In genomic region chr16:35023138-35023735, GRCm38 (mm10) we compare ENCODE assay signal across 8 mouse cellular contexts. TPM values are rescaled to one million over a fixed set of nuclear protein-coding genes. Genes with fewer than 3 reads are reported as not detected.
DNase-seq lines count a peak whose midpoint lies in the region; ATAC-seq lines count a peak whose summit lies in the region.

No protein-coding gene starts in this region.

- H3K4me2 ChIP-seq in kidney, embryonic 16.5 days (replicated peaks; ENCODE audit: low read depth, low read length) = peak overlapping the region; percentile 67
- peak overlapping the region; percentile 35 for H3K4me2 ChIP-seq in hindbrain, embryonic 11.5 days (replicated peaks; ENCODE audit: low read depth, low read length)
- peak overlapping the region; percentile 66 for H3K4me2 ChIP-seq in midbrain, embryonic 14.5 days (ENCODE audit: low read length)

- no peaks in the 10 kb centered on the region; the same call in 1 of the 2 replicates for H3K4me1 ChIP-seq in kidney, embryonic 16.5 days (ENCODE audit: insufficient read depth, low read length)
- H3K4me1 ChIP-seq in hindbrain, embryonic 11.5 days (replicated peaks; ENCODE audit: control insufficient read depth, insufficient read depth, low read length) = no peaks in the 10 kb centered on the region
- no peaks in the 10 kb centered on the region for H3K4me1 ChIP-seq in midbrain, embryonic 14.5 days (ENCODE audit: control insufficient read depth, insufficient read depth, low read length)

- peak overlapping the region; percentile 89 for H3K27ac ChIP-seq in kidney, embryonic 16.5 days (ENCODE audit: low read length)
- no peak overlapping the region for H3K27ac ChIP-seq in hindbrain, embryonic 11.5 days (ENCODE audit: low read depth, low read length)
- H3K27ac ChIP-seq in midbrain, embryonic 14.5 days (replicated peaks; ENCODE audit: low read depth, low read length) = no peak overlapping the region

- no peak for DNase-seq in kidney, adult 11 months
- DNase-seq in hindbrain, embryonic 11.5 days (ENCODE audit: low spot score) = no peak
- DNase-seq in midbrain, embryonic 14.5 days = no peak
- no peak for DNase-seq in gastrocnemius, postnatal 14 days
- no peak for DNase-seq in layer of hippocampus, adult 11-12 months (ENCODE audit: low spot score)
- no peak for DNase-seq in kidney, postnatal 10 days

- intact Hi-C loops in gastrocnemius, postnatal 14 days (cut with DNase I; ENCODE audit: low total_unique reads) = no loop called here

- peak overlapping the region; percentile 93 for H3K4me3 ChIP-seq in kidney, embryonic 16.5 days (ENCODE audit: low read length)
- H3K4me3 ChIP-seq in hindbrain, embryonic 11.5 days (ENCODE audit: low read depth, low read length) = peak overlapping the region; percentile 90
- H3K4me3 ChIP-seq in midbrain, embryonic 14.5 days (replicated peaks; ENCODE audit: low read depth, low read length) = peak overlapping the region; percentile 84

- peak overlapping the region; percentile 85 for H3K9ac ChIP-seq in kidney, embryonic 16.5 days (replicated peaks; ENCODE audit: low read length)
- no peak overlapping the region; the same call in 1 of the 2 replicates for H3K9ac ChIP-seq in hindbrain, embryonic 11.5 days (ENCODE audit: low read depth, low read length)
- peak overlapping the region; percentile 85 for H3K9ac ChIP-seq in midbrain, embryonic 14.5 days (replicated peaks; ENCODE audit: low read length)

- no peaks in the 10 kb centered on the region for H3K9me3 ChIP-seq in kidney, embryonic 16.5 days (ENCODE audit: low read length)
- no peaks in the 10 kb centered on the region for H3K9me3 ChIP-seq in hindbrain, embryonic 11.5 days (ENCODE audit: control insufficient read depth, low read length)
- H3K9me3 ChIP-seq in midbrain, embryonic 14.5 days (ENCODE audit: control insufficient read depth, low read length) = no peaks in the 10 kb centered on the region

- WGBS in kidney, embryonic 16.5 days = 5% methylated on average over 8 of the region's 8 CpGs
- 3% methylated on average over 8 of the region's 8 CpGs for WGBS in hindbrain, embryonic 11.5 days
- 4% methylated on average over 8 of the region's 8 CpGs for WGBS in midbrain, embryonic 14.5 days

- no peak for ATAC-seq in kidney, embryonic 16.5 days (ENCODE audit: low FRiP score, low TSS enrichment)
- peak; percentile 7 for ATAC-seq in activated CD4-positive, CD25-positive, alpha-beta regulatory T cell, adult 4 months
- no peak for ATAC-seq in hindbrain, embryonic 11.5 days (ENCODE audit: low FRiP score)
- no peak for ATAC-seq in midbrain, embryonic 14.5 days (ENCODE audit: low FRiP score, low TSS enrichment)

- H3K27me3 ChIP-seq in kidney, embryonic 16.5 days (ENCODE audit: insufficient read depth, low read length) = peaks cover 5% of the 10 kb centered on the region; the same call in 1 of the 2 replicates
- no peaks in the 10 kb centered on the region for H3K27me3 ChIP-seq in hindbrain, embryonic 11.5 days (ENCODE audit: control insufficient read depth, insufficient read depth, low read length)
- H3K27me3 ChIP-seq in midbrain, embryonic 14.5 days (ENCODE audit: control insufficient read depth, insufficient read depth, low read length) = peaks cover 12% of the 10 kb centered on the region; the same call in 1 of the 2 replicates

- 0 out of 2 replicates have a peak, but pooled peaks cover 4% of the 10 kb centered on the region for H3K36me3 ChIP-seq in kidney, embryonic 16.5 days (ENCODE audit: insufficient read depth, low read length)
- H3K36me3 ChIP-seq in hindbrain, embryonic 11.5 days (ENCODE audit: control insufficient read depth, insufficient read depth, low read length) = no peaks in the 10 kb centered on the region
- no peaks in the 10 kb centered on the region for H3K36me3 ChIP-seq in midbrain, embryonic 14.5 days (ENCODE audit: control insufficient read depth, insufficient read depth, low read length)

RNA-seq across cellular contexts. Expression of gene Hacd2, which starts 1.0 kb away (rescaled TPM):
- 99.9 and 111 TPM in 2 replicates for polyA plus RNA-seq in kidney, embryonic 16.5 days (2015; fragmentation: Nextera tagmentation; extraction: Ambion mirVana)
- 10 to 100 TPM; 13.1 to 15.4 TPM for polyA plus RNA-seq in activated CD4-positive, CD25-positive, alpha-beta regulatory T cell, adult 4 months (2017; shearing (Covaris generic))
- 27.7 and 31.7 TPM in 2 replicates for polyA plus RNA-seq in hindbrain, embryonic 11.5 days (2014; fragmentation: Nextera tagmentation; extraction: Ambion mirVana)
- polyA plus RNA-seq in midbrain, embryonic 14.5 days (2014; fragmentation: Nextera tagmentation; extraction: Ambion mirVana) = 25.9 and 26.2 TPM in 2 replicates
- 1 to 10 TPM; 2.3 to 3.5 TPM for total RNA-seq in gastrocnemius, postnatal 14 days (2021)
